Mouse (Mus musculus): ENCODE data around the gene Dctn2.

- TF ChIP-seq CTCF (IDR thresholded peaks at IDR 0.05; ENCODE audit: extremely low read depth, insufficient read depth, insufficient read length, insufficient replicate concordance) (no peak), POLR2A (IDR thresholded peaks at IDR 0.05; ENCODE audit: low read depth, low read length) (no peak)
Observed at GRCm38 (mm10) chr10:127265727-127266111, 449 bp upstream of the Dctn2 start.

All from spleen, adult 2 months (tissue).